Mouse (Mus musculus) cerebellum, postnatal 10 days (tissue): Measurements from ENCODE around the gene Dbx1.

Source experiments
- DNase-seq, 2 experiments: peaks; one replicate each; pipeline ENCODE4 v3.0.0; 2021; ENCODE audit warnings: mixed read lengths in 2 of 2

Gene Dbx1

DNA sequence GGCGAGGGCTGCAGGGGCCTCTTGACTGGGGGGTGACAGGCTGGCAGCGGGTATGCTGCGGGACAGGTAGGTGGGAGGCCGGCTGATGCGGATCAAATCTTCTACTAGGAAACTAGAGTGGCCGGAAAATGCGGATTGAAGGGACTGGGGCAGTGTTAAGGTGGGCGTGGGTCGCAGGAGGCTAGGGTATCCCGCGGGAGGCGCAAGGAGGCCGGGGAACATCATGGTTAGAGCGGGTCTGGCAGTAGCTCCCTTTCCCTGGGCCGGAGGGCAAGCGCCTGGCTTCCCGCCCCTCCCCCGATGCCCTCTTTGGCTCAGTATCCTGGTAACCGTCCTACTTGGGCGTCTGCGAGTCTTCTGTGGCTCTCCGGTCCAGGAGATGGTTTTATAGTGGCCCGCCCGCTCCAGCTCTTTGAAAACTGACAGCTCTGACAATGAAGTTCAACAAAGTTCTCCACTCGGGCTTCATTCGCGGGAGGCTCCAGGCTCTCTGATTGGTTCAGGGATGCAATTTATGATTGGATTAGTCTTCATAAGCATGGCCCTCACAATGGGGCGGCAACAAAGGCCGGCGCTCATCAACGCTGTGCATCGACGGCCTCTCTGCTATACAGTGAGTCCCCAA, at the start of gene Dbx1:
Dbx1 (minus strand) TSS at position 359 of the 625 bp plus-strand sequence.
- peak; percentile 41 to 56 for DNase-seq

DNA sequence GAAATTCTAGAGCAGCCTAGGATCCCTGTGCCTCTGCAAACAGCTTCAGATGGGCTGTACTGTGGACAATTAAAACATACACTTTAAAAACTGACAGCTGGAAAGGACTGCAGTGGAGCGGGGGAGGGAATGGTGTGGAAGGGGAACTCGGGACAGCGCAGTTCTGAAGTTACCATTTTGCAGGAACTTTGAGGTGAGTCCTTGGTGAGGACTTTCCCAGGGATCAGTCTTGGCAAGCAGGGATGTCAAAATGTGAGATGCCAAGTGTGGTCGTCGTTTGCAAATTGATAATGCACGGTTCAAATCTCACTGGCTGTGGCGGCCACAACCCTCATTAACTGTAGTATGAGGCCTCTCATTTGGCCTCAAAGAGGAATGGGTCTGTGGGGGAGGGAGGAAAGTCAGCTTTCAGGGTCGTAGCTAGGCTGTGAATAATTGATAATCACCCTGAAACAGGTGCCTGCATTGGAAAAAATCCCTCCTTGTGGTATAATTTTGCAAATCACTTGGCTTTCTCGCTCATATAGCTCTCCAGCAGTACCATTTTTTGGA, 42.3 kb upstream of the Dbx1 start:
- peak in 1 of 2 experiments; percentile 8 for DNase-seq

DNA sequence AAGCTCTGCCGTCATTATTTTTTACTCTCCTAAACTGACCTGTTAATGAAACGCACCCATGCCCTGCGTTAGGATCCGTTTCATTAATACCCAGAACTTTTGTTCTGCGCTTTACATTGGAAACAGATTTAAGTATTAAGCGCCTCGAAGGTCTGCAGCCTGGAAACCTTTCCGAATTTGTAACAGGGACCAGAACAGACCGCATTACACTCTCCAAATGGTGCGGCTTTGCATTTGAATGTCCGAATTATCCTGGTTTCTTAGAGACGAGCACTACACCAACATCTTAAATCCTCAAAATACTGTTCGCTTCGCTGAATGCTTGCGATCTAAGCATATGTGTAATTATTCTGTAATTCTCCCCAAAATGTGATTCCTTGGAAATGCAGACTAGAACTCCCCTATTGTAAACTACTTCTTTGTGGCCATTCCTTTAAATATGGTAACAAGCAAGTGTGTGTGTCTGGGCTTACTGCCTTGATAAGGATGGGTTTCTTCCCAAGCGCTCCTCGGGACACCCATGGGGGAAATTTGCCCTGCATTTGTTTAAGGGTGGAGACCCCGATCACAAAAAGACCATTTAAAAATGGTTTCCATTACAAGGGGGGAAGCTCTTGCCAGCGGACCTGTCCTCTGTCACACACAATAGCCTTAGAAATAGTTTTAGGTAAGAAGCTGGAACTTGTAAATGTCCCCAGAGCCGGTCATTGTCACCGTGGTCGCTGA, 41.6 kb upstream of the Dbx1 start:
- DNase-seq: peak in 1 of 2 experiments; percentile 19

DNA sequence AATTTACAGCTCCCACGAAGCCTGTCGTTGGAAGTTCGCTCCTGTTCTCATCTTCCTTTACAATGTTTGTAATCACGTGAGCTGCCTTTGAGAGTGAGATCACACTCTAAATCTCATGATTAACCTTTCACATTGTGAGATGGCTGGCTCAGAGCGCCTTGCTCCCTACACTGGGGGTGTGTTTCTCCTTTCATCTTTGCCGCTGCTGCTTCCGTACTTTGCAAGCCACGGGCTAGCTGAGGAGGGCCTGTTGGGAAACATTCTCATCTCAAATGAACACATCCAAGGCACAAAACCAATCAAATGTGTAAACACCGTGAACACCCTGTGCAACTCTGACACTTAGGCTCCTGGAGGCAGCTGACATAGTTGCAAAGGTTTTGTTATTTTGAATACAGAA, 40.5 kb upstream of the Dbx1 start:
- peak in 1 of 2 experiments; percentile 20 for DNase-seq

DNA sequence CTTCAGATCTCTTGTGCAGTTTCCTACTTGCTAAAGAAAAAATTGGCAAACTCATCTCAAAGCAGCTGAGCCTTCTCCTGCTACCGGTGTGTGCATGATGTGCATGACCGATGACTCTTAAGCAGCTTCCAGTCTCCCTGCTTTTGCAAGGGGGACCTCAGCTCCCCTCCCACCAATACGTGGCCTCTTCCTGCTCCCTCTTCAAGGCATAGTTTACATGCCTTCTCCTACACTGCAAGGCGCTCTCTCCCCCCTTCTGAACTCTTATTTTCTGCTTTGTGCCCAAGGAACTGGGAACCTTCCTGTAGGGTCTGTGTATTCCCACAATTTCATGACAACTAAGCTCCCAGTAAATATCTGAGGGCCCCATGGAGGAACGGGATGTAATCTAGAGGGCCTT, 40.0 kb upstream of the Dbx1 start:
- no peak for DNase-seq

DNA sequence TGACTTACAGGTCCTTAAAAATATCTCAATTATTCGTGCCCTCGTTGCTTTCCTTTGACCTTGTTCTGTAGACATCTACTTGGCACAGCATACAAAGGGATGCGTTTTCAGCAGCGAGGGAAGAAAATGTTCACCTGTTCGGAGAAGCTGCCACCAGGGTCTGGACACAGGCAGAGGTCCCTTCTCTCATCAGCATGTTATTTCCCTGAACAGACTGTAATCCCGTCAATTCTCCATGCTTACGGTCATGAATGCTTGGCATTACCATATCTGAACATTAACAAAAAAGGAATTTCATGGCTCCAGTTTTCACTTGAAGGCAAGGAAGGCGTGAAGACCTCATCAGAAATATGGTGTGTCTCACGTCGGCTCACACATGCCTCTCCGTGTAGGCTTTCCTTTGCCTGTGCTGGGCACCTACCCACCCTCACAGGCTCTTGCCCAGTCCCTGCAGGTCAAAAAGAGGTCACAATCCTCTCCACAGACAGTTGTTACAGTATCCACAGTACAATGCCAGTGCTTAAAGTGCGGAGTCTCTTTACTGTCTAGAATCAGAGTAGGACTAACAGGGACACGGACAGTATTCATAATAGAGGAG, 31.7 kb upstream of the Dbx1 start:
- no peak for DNase-seq

DNA sequence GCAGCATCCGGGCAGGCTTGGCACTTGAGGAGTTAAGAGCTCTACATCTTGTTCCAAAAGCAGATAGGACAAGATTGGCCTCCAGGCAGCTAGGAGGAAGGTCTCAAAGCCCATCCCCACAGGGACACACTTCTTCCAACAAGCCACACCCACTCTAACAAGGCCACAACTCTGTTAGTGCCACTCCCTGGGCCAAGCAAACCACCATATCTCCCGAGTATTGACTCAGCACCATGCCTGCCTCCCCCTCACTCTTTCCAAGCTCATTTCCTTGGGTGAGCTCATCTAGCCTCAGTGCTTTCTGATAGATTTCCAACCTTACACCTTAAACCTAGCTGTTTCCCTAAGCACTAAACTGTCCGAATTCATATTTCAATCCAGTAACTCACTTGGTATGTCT, 26.9 kb upstream of the Dbx1 start:
- no peak for DNase-seq

DNA sequence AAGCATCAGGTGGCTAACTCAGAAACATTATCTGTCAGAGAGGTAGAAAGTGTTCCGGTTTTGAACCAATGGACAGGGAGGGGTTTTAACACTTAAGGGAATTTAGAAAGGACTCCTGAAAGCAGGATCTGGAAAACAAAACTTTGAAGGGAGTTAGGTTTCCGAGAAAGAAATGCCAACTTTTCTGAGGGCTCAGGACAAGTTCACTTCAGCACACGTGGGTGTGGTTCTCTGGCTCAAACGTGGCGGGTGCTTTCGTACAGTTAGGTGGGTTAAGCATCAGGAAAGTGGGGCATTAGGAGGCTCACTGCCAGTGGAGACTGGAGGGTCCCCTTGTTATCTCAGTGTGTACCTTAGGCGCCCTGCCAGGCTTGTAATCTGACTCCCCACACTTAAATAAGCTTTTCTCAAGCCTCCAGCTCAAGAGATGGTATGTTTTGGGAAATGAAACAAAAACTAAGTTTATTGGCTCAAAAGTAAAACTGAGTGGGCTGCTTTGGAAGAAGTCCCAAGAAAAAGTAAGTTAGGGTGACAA, 25.9 kb upstream of the Dbx1 start:
- DNase-seq: no peak

DNA sequence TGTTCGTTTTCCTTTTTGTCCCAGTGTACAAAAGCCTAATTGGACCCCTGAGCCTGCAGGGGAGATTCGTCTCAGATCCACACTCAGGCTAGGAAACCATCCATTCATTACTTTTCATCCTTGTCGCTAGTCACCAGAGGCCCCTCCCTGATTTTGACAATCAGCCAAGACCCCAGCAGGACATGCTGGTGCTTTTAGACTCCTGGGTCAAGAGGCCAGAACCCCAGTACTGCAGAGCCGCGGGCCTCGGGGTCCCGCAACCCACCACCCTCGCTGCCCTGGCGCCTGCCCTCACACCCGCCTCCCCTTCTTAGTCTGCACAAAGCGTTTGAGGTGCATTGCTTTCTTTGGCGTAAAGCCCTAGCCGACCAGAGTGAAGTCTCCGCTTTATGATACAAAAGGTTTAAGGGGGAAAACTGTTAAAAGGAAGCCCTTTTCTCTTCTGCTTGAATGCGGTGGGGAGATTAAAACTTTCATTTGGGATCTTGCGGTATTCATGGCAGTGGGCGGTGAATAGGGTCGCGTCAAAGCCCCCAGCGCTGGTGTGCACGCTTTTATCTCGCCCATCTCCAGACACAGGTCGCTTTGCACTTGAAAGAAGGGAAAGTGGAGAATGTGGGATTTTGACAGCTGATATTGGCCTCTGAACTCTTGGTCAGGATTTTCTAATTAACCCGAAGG, 25.3 kb upstream of the Dbx1 start:
- peak; percentile 21 to 30 for DNase-seq

DNA sequence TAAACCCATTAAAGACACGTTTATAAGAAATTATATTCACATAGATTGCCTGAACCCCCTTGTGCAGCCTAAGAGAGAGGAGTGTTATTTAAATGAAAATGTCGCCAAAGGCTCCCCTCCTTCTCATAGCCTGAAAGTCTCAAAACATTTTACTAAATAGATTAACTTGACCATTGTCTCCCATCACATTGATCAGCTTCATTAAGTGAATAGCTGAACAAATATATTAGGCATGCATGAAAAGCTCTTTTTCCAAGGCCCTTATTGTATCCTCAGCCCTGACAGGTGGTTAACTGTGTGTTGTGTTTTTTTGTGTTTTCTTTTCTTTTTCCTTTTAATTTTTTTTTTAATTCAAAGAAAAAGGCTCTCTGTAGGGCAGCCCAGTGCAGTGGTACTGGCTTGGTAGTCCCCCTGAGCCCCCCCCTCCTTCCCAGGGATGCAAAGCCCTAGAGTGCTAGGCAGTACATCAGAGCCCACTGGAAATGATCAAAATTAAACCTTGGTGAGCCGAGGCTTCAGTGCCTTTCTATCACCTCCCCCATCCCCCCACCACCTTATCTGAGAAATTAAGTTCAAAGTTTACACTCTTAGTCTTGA, 4.2 kb upstream of the Dbx1 start:
- DNase-seq: no peak

DNA sequence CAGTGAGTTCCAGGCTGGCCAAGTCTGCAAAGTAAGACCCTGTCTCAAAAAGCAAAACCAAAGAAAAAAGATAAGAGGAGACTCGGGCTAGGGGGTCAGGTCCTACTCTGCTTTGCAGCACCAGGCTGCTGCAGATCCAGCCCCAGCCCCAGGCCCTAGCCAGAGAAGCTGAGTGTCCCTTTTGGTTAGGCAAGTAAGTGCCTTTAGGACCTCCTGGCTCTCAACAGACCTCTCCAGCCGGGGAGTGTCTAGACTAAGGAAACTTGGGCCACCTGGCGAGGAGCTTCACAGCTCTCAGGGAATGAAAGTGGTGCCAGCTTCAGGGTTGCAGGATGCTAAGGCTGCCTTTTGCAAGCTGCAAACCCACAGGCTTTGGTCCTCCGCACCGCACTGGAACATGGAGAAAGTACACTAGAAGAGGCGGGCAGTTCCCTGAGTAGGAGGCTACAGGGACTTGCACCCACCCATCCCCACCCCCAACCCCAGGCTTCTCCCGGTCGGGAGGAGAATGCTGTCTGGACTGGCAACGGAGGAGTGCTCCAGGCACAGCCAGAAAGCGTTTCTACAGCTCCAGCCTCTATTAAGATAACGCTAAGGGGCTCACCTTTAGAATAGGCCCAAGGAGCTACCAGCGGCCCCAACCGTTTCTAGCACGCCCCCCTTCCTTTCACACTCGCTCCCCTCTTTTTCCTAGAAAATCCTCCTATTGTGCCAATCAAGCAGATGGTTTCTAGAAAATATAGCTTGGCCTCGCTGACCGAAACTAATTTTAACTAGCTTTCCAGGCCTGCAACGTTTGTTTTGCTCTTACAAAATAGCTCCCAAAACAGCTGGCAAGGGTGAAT, 3.4 kb upstream of the Dbx1 start:
- peak; percentile 28 for DNase-seq

DNA sequence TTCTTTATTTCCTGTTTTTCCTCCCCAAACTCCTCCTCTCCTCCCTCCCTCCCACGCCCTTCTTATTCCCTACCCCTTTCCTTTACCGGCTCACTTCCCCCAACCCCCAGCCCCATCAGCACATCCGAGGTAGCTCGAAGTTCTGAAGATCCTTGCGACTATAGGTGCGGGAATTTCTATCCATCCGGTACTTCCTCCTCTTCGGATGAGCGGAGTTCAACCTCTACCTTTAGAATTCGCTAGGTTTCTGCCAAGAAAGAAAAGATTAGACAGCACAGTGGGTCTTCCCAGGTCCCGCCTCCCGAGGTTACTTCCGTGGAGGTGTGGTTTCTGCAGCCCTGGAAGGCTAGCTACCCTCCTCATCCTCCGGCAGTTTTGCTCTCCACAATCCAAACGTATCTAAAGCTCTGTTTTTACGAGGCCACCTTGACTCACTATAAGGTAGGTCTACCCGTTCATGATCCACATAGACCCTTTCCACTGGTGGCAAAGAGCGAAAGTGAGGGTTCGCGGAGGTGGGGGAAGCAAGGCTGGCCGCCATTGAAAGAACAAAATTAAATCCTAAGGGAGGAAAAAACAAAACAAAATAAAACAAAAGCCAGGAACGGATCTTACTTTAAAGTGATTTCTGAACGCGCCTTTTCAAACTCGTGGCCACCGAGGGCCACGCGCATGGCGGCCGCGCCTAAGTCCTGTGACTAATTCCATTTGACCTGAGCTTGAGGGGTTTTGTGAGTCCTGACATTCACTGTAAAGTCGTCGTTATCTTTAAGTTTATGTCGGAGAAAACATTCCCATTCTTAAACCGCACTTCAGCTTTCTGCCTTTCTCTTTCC, 2.5 kb upstream of the Dbx1 start:
- peak in 1 of 2 experiments; percentile 8 for DNase-seq

DNA sequence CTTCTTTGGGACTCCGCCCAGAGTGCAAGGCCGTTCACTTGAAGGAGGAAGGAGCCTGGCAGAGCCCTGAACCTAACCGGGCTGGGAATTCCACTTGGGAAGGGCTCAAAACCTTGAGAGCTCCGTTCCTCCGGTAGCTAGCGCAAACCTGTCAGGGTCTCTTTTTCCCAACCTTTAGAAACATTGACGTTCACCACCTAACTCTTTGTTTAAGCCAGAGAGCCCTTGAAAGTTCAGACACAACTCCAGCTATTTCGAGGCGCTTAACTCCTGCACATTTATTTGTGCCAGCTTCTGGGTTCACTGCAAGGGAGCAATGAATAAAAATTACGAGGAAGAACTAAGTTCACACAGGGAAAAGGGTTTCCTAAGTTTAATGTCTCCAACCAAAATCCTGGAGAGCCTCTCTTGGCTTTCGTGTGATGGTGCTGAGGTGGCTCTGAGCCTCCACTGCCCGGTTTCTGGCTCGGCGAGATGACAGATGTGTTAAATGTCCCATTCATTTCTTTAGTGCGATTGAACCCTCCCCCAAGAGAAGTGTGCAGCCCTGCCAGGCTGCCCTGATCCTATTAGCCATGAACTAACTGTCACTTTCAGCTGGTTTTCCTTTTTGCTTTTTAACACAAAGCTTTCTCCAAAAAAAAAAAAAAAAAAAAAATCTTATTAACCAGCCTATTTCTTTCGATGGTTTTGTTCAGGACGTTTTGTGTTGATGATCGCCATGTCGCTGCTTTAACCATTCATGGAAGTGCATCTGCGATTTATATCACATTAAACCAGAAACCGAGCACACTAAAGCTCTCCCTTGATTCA, 1.4 kb upstream of the Dbx1 start:
- DNase-seq: peak; percentile 15 to 31

DNA sequence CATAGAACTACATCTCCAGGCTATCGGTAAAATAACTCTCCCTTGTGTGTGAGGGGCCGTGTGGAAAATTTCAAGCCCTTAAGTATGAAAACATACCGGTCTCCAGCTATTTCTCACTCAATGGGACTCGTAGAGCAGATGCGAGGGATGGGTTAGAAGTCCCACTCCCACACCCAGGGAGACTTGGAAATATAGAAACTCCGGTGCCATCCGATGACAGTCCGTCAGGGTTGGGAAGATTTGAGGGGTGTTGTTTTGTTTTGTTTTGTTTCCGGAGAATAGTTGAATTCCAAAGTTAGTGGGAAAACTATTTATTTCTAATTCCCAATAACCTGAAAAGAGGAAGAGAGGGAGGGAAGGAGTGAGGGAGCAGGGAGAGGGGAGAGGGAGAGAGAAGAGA, 632 bp upstream of the Dbx1 start:
- no peak for DNase-seq

DNA sequence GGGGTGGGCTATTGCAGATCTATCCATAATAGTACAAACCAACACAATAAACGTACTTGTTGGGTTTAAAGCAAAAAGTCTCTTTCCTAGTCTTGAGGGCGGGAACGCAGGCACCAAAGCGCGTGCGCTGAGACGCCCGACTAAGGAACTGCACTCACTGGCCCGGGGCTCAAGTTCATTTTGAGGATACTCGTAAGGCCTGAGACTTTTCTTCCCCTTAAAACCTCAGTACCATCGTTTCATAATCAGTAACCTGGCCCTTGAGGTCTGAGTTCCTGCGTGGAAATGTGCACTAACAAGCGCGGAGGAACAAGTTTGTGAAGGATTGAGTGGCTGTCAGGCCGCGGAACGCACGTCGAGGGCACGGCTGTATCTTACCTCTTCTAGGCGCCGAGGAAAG, 678 bp downstream of the Dbx1 start:
- DNase-seq: peak in 1 of 2 experiments; percentile 13

DNA sequence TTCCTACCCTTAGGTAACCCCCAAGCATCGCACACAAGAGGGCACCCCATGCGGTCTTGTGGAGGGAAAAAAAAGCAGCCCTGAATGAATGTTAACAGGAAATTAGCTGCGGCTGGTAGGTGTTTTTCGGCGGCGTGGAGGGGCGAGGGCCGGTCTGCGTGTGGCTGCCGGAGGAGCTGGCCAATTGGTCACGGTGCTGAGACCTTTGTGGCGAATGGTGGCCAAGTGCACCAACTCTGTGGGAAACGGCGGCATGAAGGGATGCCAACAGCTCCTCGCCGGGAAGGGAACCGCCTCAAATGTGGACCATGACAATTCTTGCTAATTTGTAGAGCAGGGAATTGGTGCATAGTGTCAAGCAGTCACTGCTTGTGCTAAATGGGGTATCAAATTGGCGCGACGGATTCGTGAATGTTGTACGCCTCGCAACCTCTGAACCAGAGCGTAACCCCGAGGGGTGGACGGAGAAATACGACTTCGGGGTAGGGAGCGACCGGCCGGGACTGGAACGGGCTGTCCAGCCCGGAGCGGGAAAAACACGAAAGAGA, 1.5 kb downstream of the Dbx1 start:
- peak; percentile 34 to 51 for DNase-seq

DNA sequence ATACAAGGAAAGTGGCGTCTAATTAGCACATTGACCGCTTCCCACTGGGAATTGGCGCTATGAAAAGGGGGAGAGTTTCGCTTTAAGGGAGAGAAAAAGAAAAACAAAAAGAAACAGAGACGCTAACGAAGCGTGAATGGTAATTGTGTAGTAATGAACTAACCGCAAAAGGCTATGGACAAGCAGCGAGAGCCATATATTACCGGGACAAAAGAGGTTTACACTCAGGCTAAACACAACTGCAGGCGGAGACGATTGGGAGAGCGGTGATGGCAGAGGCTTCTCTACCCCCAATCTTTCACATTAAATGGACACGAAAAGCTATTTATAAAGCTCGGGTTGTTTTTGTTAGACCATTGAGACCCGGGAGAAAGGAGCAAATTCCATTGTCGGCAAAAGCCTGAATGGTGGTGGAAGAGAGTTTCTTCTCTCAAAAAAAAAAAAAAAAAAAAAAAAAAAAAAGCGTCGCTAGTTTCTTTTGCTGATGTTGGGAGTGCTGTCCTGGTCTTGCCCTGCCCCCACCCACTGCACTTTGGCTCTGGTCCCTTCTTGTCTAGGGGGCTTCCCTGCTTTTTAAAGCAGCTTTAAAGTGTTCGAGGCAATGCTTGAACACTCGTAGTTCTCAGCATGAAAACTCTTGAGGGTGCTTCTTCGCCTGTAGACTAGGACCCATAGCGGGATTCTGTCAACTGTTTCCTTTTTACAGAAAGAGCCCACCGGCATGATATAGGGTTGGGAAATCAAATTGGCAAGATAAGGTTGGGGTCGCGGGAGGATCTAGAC, 2.2 kb downstream of the Dbx1 start:
- peak; percentile 23 to 26 for DNase-seq

DNA sequence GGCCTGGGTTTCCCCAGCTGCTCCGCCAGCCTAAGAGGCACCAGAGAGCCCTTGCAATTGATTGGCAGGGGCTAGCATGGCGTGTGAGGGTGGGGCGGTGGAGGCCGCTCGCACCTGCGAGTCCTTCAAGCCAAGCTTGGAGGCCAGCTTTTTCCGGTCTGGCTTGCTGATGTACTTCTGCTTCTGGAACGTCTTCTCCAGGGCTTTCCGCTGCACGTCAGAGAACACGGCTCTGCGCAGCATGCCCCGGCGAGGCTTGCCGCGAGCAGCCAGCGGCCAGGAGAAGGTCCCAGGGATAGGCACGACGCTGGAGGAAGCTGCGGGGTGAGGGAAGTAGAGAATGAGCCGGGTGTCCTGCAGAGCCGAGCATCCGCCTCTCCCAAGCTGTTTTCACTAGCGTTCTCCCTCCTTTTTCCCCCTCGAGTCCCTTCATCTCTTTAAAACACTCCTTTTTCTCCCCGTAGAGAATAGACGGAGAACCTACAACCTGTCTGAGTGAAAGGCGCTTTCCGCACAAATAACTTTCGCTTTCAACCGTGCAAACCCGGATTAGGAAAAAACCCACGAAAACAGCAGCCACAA, 3.2 kb downstream of the Dbx1 start:
- peak; percentile 21 to 32 for DNase-seq
